Mouse (Mus musculus) liver, embryonic 14.5 days (tissue): ENCODE data around the gene Oas2. TPM values are rescaled to one million over a fixed set of nuclear protein-coding genes. Genes with fewer than 3 reads are reported as not detected.

Experiments
- ATAC-seq: fragments of 200-750 bp; cut with Nextera tagmentation; 2 replicates; pipeline ENCODE4 v1.8.0; 2017; ENCODE audit warnings: moderate number of reproducible peaks, mild to moderate bottlenecking, moderate library complexity; ENCODE audit not compliant: insufficient read depth
- DNase-seq, 3 experiments: peaks; one replicate each; pipeline ENCODE4 v3.0.0-alpha.2; 2012 to 2013; ENCODE audit warnings: low read depth in 3 of 3, low spot score in 3 of 3
- H3K27ac ChIP-seq: fragments of 300-500 bp; sonication (generic); 2 replicates; pipeline ENCODE4 v1.5.1; 2014; ENCODE audit warnings: moderate library complexity, mild to moderate bottlenecking, control low read depth, inconsistent platforms
- H3K27me3 ChIP-seq: fragments of 300-500 bp; sonication (generic); 2 replicates; pipeline ENCODE4 v1.6.1; 2014; ENCODE audit warnings: mild to moderate bottlenecking, low read length, moderate library complexity; ENCODE audit not compliant: control insufficient read depth, insufficient read depth
- H3K36me3 ChIP-seq: fragments of 300-500 bp; sonication (generic); replicated peaks from 2 replicates; pipeline ENCODE4 v1.6.1; 2014; ENCODE audit warnings: low read depth; ENCODE audit not compliant: control insufficient read depth, insufficient read depth
- H3K4me1 ChIP-seq, 2 experiments: fragments of 200-500 bp in 1 of 2; fragments of 300-500 bp in 1 of 2; sonication (generic) in 1 of 2; replicated peaks; 2 replicates each; pipeline ENCODE4 v1.6.1; 2012 to 2014; ENCODE audit warnings: antibody characterized with exemption in 1 of 2, inconsistent platforms in 1 of 2, low read length in 1 of 2; ENCODE audit not compliant: control insufficient read depth in 2 of 2, insufficient read depth in 2 of 2
- H3K4me2 ChIP-seq: fragments of 300-500 bp; sonication (generic); 2 replicates; pipeline ENCODE4 v1.6.1; 2014; ENCODE audit warnings: low read depth, mild to moderate bottlenecking, control low read depth, moderate library complexity
- H3K4me3 ChIP-seq, 2 experiments: fragments of 200-500 bp in 1 of 2; fragments of 300-500 bp in 1 of 2; sonication (generic) in 1 of 2; 2 replicates each; pipeline ENCODE4 v1.5.1; 2012 to 2014; ENCODE audit warnings: low read depth in 2 of 2, low read length in 2 of 2, mild to moderate bottlenecking in 2 of 2, control low read depth in 1 of 2, inconsistent platforms in 1 of 2, moderate library complexity in 1 of 2; ENCODE audit not compliant: insufficient read depth in 1 of 2
- H3K9ac ChIP-seq: fragments of 300-500 bp; sonication (generic); replicated peaks from 2 replicates; pipeline ENCODE4 v1.6.1; 2014; ENCODE audit warnings: mild to moderate bottlenecking, control low read depth, moderate library complexity
- H3K9me3 ChIP-seq: fragments of 300-500 bp; sonication (generic); 2 replicates; pipeline ENCODE4 v1.6.1; 2016; ENCODE audit warnings: low read length, mixed read lengths; ENCODE audit not compliant: control insufficient read depth
- CTCF ChIP-seq: IDR thresholded peaks from 2 replicates; pipeline ENCODE4 v1.5.1; 2016; ENCODE audit warnings: antibody characterized with exemption, low read depth, control low read depth
- EP300 ChIP-seq: IDR thresholded peaks from 2 replicates; pipeline ENCODE4 v1.6.1; 2016; ENCODE audit warnings: antibody characterized with exemption, low read depth
- WGBS: fragments of 180-500 bp; shearing (Covaris S2); extraction: QIAGEN DNeasy Blood & Tissue Kit; methylation state at CpG from one replicate; pipeline ENCODE4 v1.1.7; 2014; ENCODE audit not compliant: insufficient replicate concordance; 5-methylcytosine and 5-hydroxymethylcytosine counted together
- polyA plus RNA-seq, 2 experiments: library from polyadenylated mRNA; depleted of rRNA in 1 of 2; stranded (reverse) in 1 of 2; unstranded in 1 of 2; fragments of >200 nt; fragmentation: Nextera tagmentation in 1 of 2; extraction: Ambion mirVana in 1 of 2; gene quantifications; 2 replicates each; pipeline versions ENCODE4 v1.2.1 to v1.2.3; 2012 to 2014

Oas2 gene
- polyA plus RNA-seq, 2 experiments, result 0.47 to 1.1 TPM

DNA sequence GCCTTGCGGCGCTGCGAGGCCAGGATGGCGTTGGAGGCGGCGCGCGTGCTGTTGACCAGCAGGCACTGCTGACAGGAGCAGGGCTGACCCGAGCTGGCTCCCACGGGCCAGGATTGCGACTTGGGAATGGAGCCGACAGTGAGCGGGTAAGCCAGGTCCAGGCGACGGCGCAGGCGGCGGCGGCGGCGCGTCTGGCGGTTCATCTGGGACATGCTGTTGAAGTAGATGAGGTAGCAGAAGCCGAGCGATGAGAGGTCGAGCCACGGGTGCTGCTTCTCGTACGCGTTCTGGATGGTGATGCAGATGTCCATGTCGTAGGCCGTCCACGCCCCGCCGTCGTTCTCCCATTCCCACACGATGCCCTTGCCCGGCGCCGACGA lies 55.0 kb downstream of the Oas2 start:
- no peak overlapping the region for H3K27ac ChIP-seq
- H3K9ac ChIP-seq, result no peak overlapping the region
- DNase-seq, result no peak
- WGBS, result 4% methylated on average over 40 of the region's 41 CpGs
- H3K4me1 ChIP-seq, result no peaks in the 10 kb centered on the region
- no peak overlapping the region for H3K4me3 ChIP-seq
- no peaks in the 10 kb centered on the region for H3K9me3 ChIP-seq
- H3K27me3 ChIP-seq, result peaks cover 33% of the 10 kb centered on the region
- ATAC-seq, result no peak
- TF ChIP-seq CTCF (no peak), EP300 (no peak)
- no peaks in the 10 kb centered on the region for H3K36me3 ChIP-seq
- H3K4me2 ChIP-seq, result no peak overlapping the region

GRCm38 (mm10) chr5:120693931-120694694 lies 55.5 kb downstream of the Oas2 start:
- no peaks in the 10 kb centered on the region for H3K9me3 ChIP-seq
- H3K9ac ChIP-seq, result no peak overlapping the region
- no peaks in the 10 kb centered on the region for H3K36me3 ChIP-seq
- H3K4me2 ChIP-seq, result no peak overlapping the region
- DNase-seq (no peak), ATAC-seq (no peak)
- no peak overlapping the region for H3K27ac ChIP-seq
- H3K4me1 ChIP-seq, result no peaks in the 10 kb centered on the region
- H3K27me3 ChIP-seq, result peaks cover 33% of the 10 kb centered on the region
- TF ChIP-seq EP300 (no peak), CTCF (no peak)
- WGBS, result 7% methylated on average over 37 of the region's 38 CpGs
- H3K4me3 ChIP-seq, result no peak overlapping the region

GRCm38 (mm10) chr5:120692034-120692433 lies 57.6 kb downstream of the Oas2 start:
- no peaks in the 10 kb centered on the region for H3K4me1 ChIP-seq
- TF ChIP-seq EP300 (no peak), CTCF (no peak)
- H3K27me3 ChIP-seq, result peaks cover 33% of the 10 kb centered on the region
- H3K9me3 ChIP-seq, result no peaks in the 10 kb centered on the region
- no peaks in the 10 kb centered on the region for H3K36me3 ChIP-seq
- H3K27ac ChIP-seq, result no peak overlapping the region
- H3K4me3 ChIP-seq, result no peak overlapping the region
- WGBS, result 57% methylated on average over 19 of the region's 19 CpGs
- ATAC-seq, result no peak
- H3K4me2 ChIP-seq, result no peak overlapping the region
- no peak for DNase-seq
- H3K9ac ChIP-seq, result no peak overlapping the region

DNA sequence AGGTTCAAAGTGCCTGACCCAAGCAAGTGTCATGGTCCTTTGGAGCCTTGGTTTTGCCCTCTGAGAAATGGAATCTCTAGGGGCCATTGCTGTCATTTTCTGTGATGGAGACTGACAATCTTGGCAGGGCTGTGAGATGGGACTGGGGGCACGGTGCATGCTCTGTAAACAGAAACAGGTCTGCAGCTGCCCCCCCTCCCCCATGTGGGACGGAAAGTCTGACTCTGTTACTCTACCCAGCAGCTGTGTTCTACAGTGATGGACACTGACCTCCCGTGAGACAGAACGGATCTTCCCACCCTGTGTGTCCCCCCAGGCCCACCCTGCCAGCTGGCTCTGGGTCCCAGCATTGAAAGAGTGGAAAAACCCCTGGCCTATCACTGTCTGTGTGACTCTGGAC lies 59.2 kb downstream of the Oas2 start:
- Histone ChIP-seq H3K4me2 (no peak overlapping the region), H3K27ac (no peak overlapping the region), H3K4me1 (no peaks in the 10 kb centered on the region), H3K4me3 (no peak overlapping the region), H3K27me3 (peaks cover 25% of the 10 kb centered on the region), H3K9me3 (no peaks in the 10 kb centered on the region), H3K9ac (no peak overlapping the region), H3K36me3 (no peaks in the 10 kb centered on the region)
- 53% methylated on average over 4 of the region's 4 CpGs for WGBS
- ATAC-seq (no peak), DNase-seq (no peak)
- TF ChIP-seq EP300 (no peak), CTCF (no peak)

DNA sequence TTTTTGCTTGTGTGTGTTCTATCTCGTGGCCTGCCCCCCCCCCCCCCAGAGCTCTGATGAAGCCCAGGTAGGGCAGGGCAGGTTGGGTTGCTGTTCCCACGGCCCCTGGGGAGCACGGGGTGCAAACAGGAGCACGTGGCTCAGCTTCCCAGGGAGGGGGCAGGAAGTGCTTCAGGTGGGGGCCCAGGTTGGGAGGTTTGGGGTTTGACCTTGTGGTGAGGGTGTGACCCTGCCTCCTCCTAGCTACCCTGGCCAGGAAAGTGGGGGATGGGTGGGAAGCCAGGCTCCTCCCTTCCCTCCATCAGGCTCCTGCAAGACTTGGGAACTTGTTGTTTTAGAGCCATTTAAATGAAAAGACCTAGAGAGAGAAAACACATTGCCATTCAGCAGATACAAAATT lies 61.2 kb downstream of the Oas2 start:
- H3K9ac ChIP-seq, result no peak overlapping the region
- no peak overlapping the region for H3K4me3 ChIP-seq
- no peak overlapping the region for H3K27ac ChIP-seq
- ATAC-seq (no peak), DNase-seq (no peak)
- H3K36me3 ChIP-seq, result no peaks in the 10 kb centered on the region
- TF ChIP-seq CTCF, result no peak
- TF ChIP-seq EP300, result no peak
- no peaks in the 10 kb centered on the region for H3K4me1 ChIP-seq
- no peak overlapping the region for H3K4me2 ChIP-seq
- WGBS, result 11% methylated on average over 4 of the region's 4 CpGs
- H3K27me3 ChIP-seq, result peaks cover 12% of the 10 kb centered on the region
- H3K9me3 ChIP-seq, result no peaks in the 10 kb centered on the region
